Mouse (Mus musculus) intestine, embryonic 14.5 days (tissue): ENCODE results near the gene Rln3. TPM values are rescaled to one million over a fixed set of nuclear protein-coding genes. Genes with fewer than 3 reads are reported as not detected.
A peak's percentile ranks its signal among the peaks of the same experiment; 100 is the strongest.

ENCODE experiments used
- ATAC-seq: fragments of 200-750 bp; cut with Nextera tagmentation; replicated peaks from 2 replicates; pipeline ENCODE4 v1.8.0; 2017; ENCODE audit warnings: low read depth, moderate number of reproducible peaks, moderate TSS enrichment, moderate library complexity; ENCODE audit not compliant: low FRiP score, low TSS enrichment
- DNase-seq: peaks from one replicate; pipeline ENCODE4 v3.0.0-alpha.2; 2018; ENCODE audit warnings: low spot score
- H3K27ac ChIP-seq: fragments of 300-500 bp; sonication (generic); 2 replicates; pipeline ENCODE4 v1.5.1; 2014; ENCODE audit warnings: low read depth, mild to moderate bottlenecking, control low read depth
- H3K27me3 ChIP-seq: fragments of 300-500 bp; sonication (generic); replicated peaks from 2 replicates; pipeline ENCODE4 v1.6.1; 2014; ENCODE audit warnings: low read length, control low read depth; ENCODE audit not compliant: control insufficient read depth, insufficient read depth
- H3K36me3 ChIP-seq: fragments of 300-500 bp; sonication (generic); 2 replicates; pipeline ENCODE4 v1.6.1; 2014; ENCODE audit warnings: low read length, control low read depth; ENCODE audit not compliant: control insufficient read depth, insufficient read depth
- H3K4me1 ChIP-seq: fragments of 300-500 bp; sonication (generic); replicated peaks from 2 replicates; pipeline ENCODE4 v1.6.1; 2014; ENCODE audit warnings: low read length, control low read depth, mixed read lengths; ENCODE audit not compliant: control insufficient read depth, insufficient read depth
- H3K4me2 ChIP-seq: fragments of 300-500 bp; sonication (generic); 2 replicates; pipeline ENCODE4 v1.6.1; 2014; ENCODE audit warnings: low read length
- H3K4me3 ChIP-seq: fragments of 300-500 bp; sonication (generic); 2 replicates; pipeline ENCODE4 v1.5.1; 2014; ENCODE audit warnings: low read depth, low read length, control low read depth, mixed read lengths
- H3K9ac ChIP-seq: fragments of 300-500 bp; sonication (generic); 2 replicates; pipeline ENCODE4 v1.6.1; 2014; ENCODE audit warnings: mild to moderate bottlenecking, low read length
- H3K9me3 ChIP-seq: fragments of 300-500 bp; sonication (generic); 2 replicates; pipeline ENCODE4 v1.6.1; 2016; ENCODE audit warnings: low read length, control low read depth; ENCODE audit not compliant: control insufficient read depth
- WGBS: fragments of 180-500 bp; shearing (Covaris S2); extraction: QIAGEN DNeasy Blood & Tissue Kit; methylation state at CpG from one replicate; pipeline ENCODE4 v1.1.7; 2014; 5-methylcytosine and 5-hydroxymethylcytosine counted together
- polyA plus RNA-seq: library from polyadenylated mRNA; unstranded; fragments of >200 nt; fragmentation: Nextera tagmentation; extraction: Ambion mirVana; gene quantifications from 2 replicates; pipeline ENCODE4 v1.2.1, GENCODE M21; 2014

Gene Rln3
- polyA plus RNA-seq, 1 experiment from 2014 or later, result 0.41 TPM

- Histone ChIP-seq H3K4me3 (no peak overlapping the region), H3K27me3 (no peaks in the 10 kb centered on the region), H3K9ac (no peak overlapping the region), H3K4me1 (no peaks in the 10 kb centered on the region), H3K4me2 (no peak overlapping the region), H3K9me3 (no peaks in the 10 kb centered on the region), H3K36me3 (no peaks in the 10 kb centered on the region), H3K27ac (no peak overlapping the region)
- 92% methylated on average over 2 of the region's 2 CpGs for WGBS
- DNase-seq, result no peak
- no peak for ATAC-seq
Observed at GRCm38 (mm10) chr8:84059226-84059625, 14.4 kb upstream of the Rln3 start.

- Histone ChIP-seq H3K9me3 (no peaks in the 10 kb centered on the region), H3K4me3 (no peak overlapping the region), H3K27me3 (no peaks in the 10 kb centered on the region), H3K27ac (no peak overlapping the region), H3K4me2 (no peak overlapping the region), H3K4me1 (no peaks in the 10 kb centered on the region), H3K36me3 (no peaks in the 10 kb centered on the region), H3K9ac (no peak overlapping the region)
- no peak for ATAC-seq
- 83% methylated on average over 1 of the region's 1 CpGs for WGBS
- no peak for DNase-seq
Observed at GRCm38 (mm10) chr8:84057827-84058226, 13.0 kb upstream of the Rln3 start.

- H3K4me2 ChIP-seq, result no peak overlapping the region
- DNase-seq (no peak), ATAC-seq (no peak)
- H3K4me1 ChIP-seq, result no peaks in the 10 kb centered on the region
- 95% methylated on average over 5 of the region's 5 CpGs for WGBS
- no peaks in the 10 kb centered on the region for H3K27me3 ChIP-seq
- no peak overlapping the region for H3K4me3 ChIP-seq
- H3K9ac ChIP-seq, result no peak overlapping the region
- no peak overlapping the region for H3K27ac ChIP-seq
- no peaks in the 10 kb centered on the region for H3K9me3 ChIP-seq
- H3K36me3 ChIP-seq, result no peaks in the 10 kb centered on the region
Observed at GRCm38 (mm10) chr8:84053229-84053628, 8.4 kb upstream of the Rln3 start.

GRCm38 (mm10) chr8:84052746-84053145, 7.9 kb upstream of the Rln3 start:
- Histone ChIP-seq H3K4me1 (no peaks in the 10 kb centered on the region), H3K36me3 (no peaks in the 10 kb centered on the region), H3K9me3 (no peaks in the 10 kb centered on the region), H3K27ac (no peak overlapping the region), H3K4me2 (no peak overlapping the region), H3K9ac (no peak overlapping the region), H3K27me3 (no peaks in the 10 kb centered on the region), H3K4me3 (no peak overlapping the region)
- 66% methylated on average over 3 of the region's 3 CpGs for WGBS
- ATAC-seq (no peak; the same call in 1 of the 2 replicates), DNase-seq (no peak)

- DNase-seq, result no peak
- Histone ChIP-seq H3K36me3 (no peaks in the 10 kb centered on the region), H3K4me3 (no peak overlapping the region), H3K27me3 (peaks cover 23% of the 10 kb centered on the region), H3K9ac (no peak overlapping the region), H3K4me2 (no peak overlapping the region), H3K4me1 (no peaks in the 10 kb centered on the region), H3K9me3 (no peaks in the 10 kb centered on the region), H3K27ac (no peak overlapping the region)
- 60% methylated on average over 5 of the region's 5 CpGs for WGBS
- no peak for ATAC-seq
Observed at GRCm38 (mm10) chr8:84048171-84048570, 3.4 kb upstream of the Rln3 start.

- Histone ChIP-seq H3K9ac (no peak overlapping the region), H3K9me3 (no peaks in the 10 kb centered on the region), H3K4me1 (no peaks in the 10 kb centered on the region; the same call in 1 of the 2 replicates), H3K4me3 (no peak overlapping the region), H3K27ac (no peak overlapping the region), H3K4me2 (no peak overlapping the region), H3K36me3 (no peaks in the 10 kb centered on the region), H3K27me3 (peaks cover 40% of the 10 kb centered on the region)
- DNase-seq (no peak), ATAC-seq (no peak)
- 90% methylated on average over 3 of the region's 3 CpGs for WGBS
Observed at GRCm38 (mm10) chr8:84046505-84046904, 1.7 kb upstream of the Rln3 start.

- no peak overlapping the region for H3K4me3 ChIP-seq
- DNase-seq (no peak), ATAC-seq (no peak)
- no peak overlapping the region for H3K27ac ChIP-seq
- no peak overlapping the region for H3K9ac ChIP-seq
- H3K4me2 ChIP-seq, result no peak overlapping the region
- 11% methylated on average over 7 of the region's 7 CpGs for WGBS
- H3K36me3 ChIP-seq, result no peaks in the 10 kb centered on the region
- H3K9me3 ChIP-seq, result no peaks in the 10 kb centered on the region
- no peaks in the 10 kb centered on the region; the same call in 1 of the 2 replicates for H3K4me1 ChIP-seq
- peaks cover 51% of the 10 kb centered on the region for H3K27me3 ChIP-seq
Observed at GRCm38 (mm10) chr8:84044103-84044502, 697 bp downstream of the Rln3 start.

- Histone ChIP-seq H3K9me3 (no peaks in the 10 kb centered on the region), H3K27ac (no peak overlapping the region), H3K4me1 (no peaks in the 10 kb centered on the region; the same call in 1 of the 2 replicates), H3K9ac (no peak overlapping the region), H3K4me2 (peak overlapping the region; percentile 63; the same call in 1 of the 2 replicates), H3K4me3 (no peak overlapping the region), H3K27me3 (peaks cover 51% of the 10 kb centered on the region), H3K36me3 (no peaks in the 10 kb centered on the region)
- ATAC-seq, result no peak
- DNase-seq, result no peak
- WGBS, result 45% methylated on average over 12 of the region's 12 CpGs
Observed at GRCm38 (mm10) chr8:84042948-84043342, 1.9 kb downstream of the Rln3 start.

- Histone ChIP-seq H3K36me3 (no peaks in the 10 kb centered on the region), H3K27me3 (peaks cover 51% of the 10 kb centered on the region), H3K4me1 (no peaks in the 10 kb centered on the region; the same call in 1 of the 2 replicates), H3K9me3 (no peaks in the 10 kb centered on the region), H3K4me2 (peak within 1 kb of the TSS; percentile 63), H3K27ac (no peak within 1 kb of the TSS), H3K9ac (peak within 1 kb of the TSS; percentile 29; the same call in 1 of the 2 replicates), H3K4me3 (peak within 1 kb of the TSS; percentile 29)
- DNase-seq (peak; percentile 75), ATAC-seq (peak; percentile 70)
- WGBS, result 5% methylated on average over 40 of the region's 40 CpGs
Observed at GRCm38 (mm10) chr8:84042066-84042947, 2.5 kb downstream of the Rln3 start, which contains the start of gene Il27ra. Il27ra (minus strand) TSS chr8:84042589.
